Mouse (Mus musculus) limb, embryonic 11.5 days (tissue): ENCODE data around the gene Lif. TPM values are rescaled to one million over a fixed set of nuclear protein-coding genes. Genes with fewer than 3 reads are reported as not detected.

ENCODE experiments used
- ATAC-seq: fragments of 200-750 bp; cut with Nextera tagmentation; 2 replicates; pipeline ENCODE4 v1.8.0; 2017; ENCODE audit warnings: low read depth; ENCODE audit not compliant: insufficient number of reproducible peaks, low FRiP score, low TSS enrichment
- DNase-seq: peaks from one replicate; pipeline ENCODE4 v3.0.0-alpha.2; 2015; ENCODE audit warnings: low spot score
- H3K27ac ChIP-seq: fragments of 300-500 bp; sonication (generic); replicated peaks from 2 replicates; pipeline ENCODE4 v1.5.1; 2014; ENCODE audit warnings: low read depth, mild to moderate bottlenecking, low read length
- H3K27me3 ChIP-seq: fragments of 300-500 bp; sonication (generic); 2 replicates; pipeline ENCODE4 v1.6.1; 2014; ENCODE audit warnings: mild to moderate bottlenecking, low read length, mixed read lengths; ENCODE audit not compliant: control insufficient read depth, insufficient read depth
- H3K36me3 ChIP-seq: fragments of 300-500 bp; sonication (generic); 2 replicates; pipeline ENCODE4 v1.6.1; 2014; ENCODE audit warnings: mild to moderate bottlenecking, low read length, moderate library complexity, mixed read lengths; ENCODE audit not compliant: control insufficient read depth, insufficient read depth
- H3K4me1 ChIP-seq: fragments of 300-500 bp; sonication (generic); 2 replicates; pipeline ENCODE4 v1.6.1; 2014; ENCODE audit warnings: low read length, mixed read lengths; ENCODE audit not compliant: control insufficient read depth, insufficient read depth
- H3K4me2 ChIP-seq: fragments of 300-500 bp; sonication (generic); 2 replicates; pipeline ENCODE4 v1.6.1; 2014; ENCODE audit warnings: low read depth, mild to moderate bottlenecking, moderate library complexity; ENCODE audit not compliant: severe bottlenecking
- H3K4me3 ChIP-seq: fragments of 300-500 bp; sonication (generic); 2 replicates; pipeline ENCODE4 v1.5.1; 2014; ENCODE audit warnings: low read depth, low read length
- H3K9ac ChIP-seq: fragments of 300-500 bp; sonication (generic); 2 replicates; pipeline ENCODE4 v1.6.1; 2014; ENCODE audit warnings: mild to moderate bottlenecking, low read length
- H3K9me3 ChIP-seq: fragments of 300-500 bp; sonication (generic); 2 replicates; pipeline ENCODE4 v1.6.1; 2016; ENCODE audit warnings: low read length; ENCODE audit not compliant: control insufficient read depth
- WGBS: fragments of 180-500 bp; shearing (Covaris S2); extraction: QIAGEN DNeasy Blood & Tissue Kit; methylation state at CpG from one replicate; pipeline ENCODE4 v1.1.7; 2014; 5-methylcytosine and 5-hydroxymethylcytosine counted together
- polyA plus RNA-seq: library from polyadenylated mRNA; unstranded; fragments of >200 nt; fragmentation: Nextera tagmentation; extraction: Ambion mirVana; gene quantifications from 2 replicates; pipeline ENCODE4 v1.2.1, GENCODE M21; 2014

Gene Lif
- polyA plus RNA-seq, 1 experiment from 2014 or later = 0.05 TPM

DNA sequence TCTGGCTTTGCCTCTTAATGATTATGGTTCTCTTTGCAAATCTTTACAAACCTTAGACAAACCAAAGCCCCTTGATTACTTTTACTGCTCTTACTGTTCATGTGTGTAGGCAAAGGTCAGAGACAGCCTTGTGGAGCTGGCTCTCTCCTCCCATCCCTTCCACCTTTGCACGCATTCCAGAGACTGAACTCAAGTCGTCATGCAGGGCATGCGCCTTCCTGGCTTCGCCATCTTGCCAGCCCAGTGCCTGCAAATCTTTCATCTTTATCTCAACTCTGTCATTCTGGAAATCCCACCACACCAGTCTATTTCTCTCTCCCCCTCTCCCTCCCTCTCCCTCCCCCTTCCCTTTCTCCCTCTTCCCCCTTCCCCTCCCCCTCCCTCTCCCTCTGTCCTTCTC lies 63.5 kb downstream of the Lif start:
- no peak overlapping the region for H3K4me3 ChIP-seq
- H3K9ac ChIP-seq = no peak overlapping the region
- no peak for DNase-seq
- no peaks in the 10 kb centered on the region for H3K36me3 ChIP-seq
- 73% methylated on average over 4 of the region's 4 CpGs for WGBS
- no peak for ATAC-seq
- H3K9me3 ChIP-seq = no peaks in the 10 kb centered on the region
- H3K27me3 ChIP-seq = no peaks in the 10 kb centered on the region
- no peaks in the 10 kb centered on the region for H3K4me1 ChIP-seq
- H3K4me2 ChIP-seq = no peak overlapping the region
- no peak overlapping the region for H3K27ac ChIP-seq

Other genes with a start within 250 kb of the Lif start
- not detected in 2 replicates for gene Sec14l4, start 226.1 kb upstream of the Lif start, polyA plus RNA-seq
- gene Sec14l3, start 192.7 kb upstream of the Lif start, polyA plus RNA-seq = not detected in 2 replicates
- 8.5 and 10.9 TPM in 2 replicates for gene Mtfp1, start 162.1 kb upstream of the Lif start, polyA plus RNA-seq
- gene Sec14l2, start 134.1 kb upstream of the Lif start, polyA plus RNA-seq = 1.9 and 2.2 TPM in 2 replicates
- 24.3 and 28.9 TPM in 2 replicates for gene Rnf215, start 122.4 kb upstream of the Lif start, polyA plus RNA-seq
- gene Ccdc157, start 97.3 kb upstream of the Lif start, polyA plus RNA-seq = 4.3 and 4.7 TPM in 2 replicates
- 98.3 and 112 TPM in 2 replicates for gene Sf3a1, start 97.2 kb upstream of the Lif start, polyA plus RNA-seq
- 20.5 and 25.0 TPM in 2 replicates for gene Tbc1d10a, start 70.8 kb upstream of the Lif start, polyA plus RNA-seq
- 1.1 and 1.5 TPM in 2 replicates for gene Castor1, start 39.3 kb upstream of the Lif start, polyA plus RNA-seq
- not detected in 2 replicates for gene Osm, start 21.1 kb upstream of the Lif start, polyA plus RNA-seq
- gene Hormad2, start 183.5 kb downstream of the Lif start, polyA plus RNA-seq = 0.35 and 0.79 TPM in 2 replicates